ENCODE assay signal across 7 mouse cellular contexts in the genomic region with DNA sequence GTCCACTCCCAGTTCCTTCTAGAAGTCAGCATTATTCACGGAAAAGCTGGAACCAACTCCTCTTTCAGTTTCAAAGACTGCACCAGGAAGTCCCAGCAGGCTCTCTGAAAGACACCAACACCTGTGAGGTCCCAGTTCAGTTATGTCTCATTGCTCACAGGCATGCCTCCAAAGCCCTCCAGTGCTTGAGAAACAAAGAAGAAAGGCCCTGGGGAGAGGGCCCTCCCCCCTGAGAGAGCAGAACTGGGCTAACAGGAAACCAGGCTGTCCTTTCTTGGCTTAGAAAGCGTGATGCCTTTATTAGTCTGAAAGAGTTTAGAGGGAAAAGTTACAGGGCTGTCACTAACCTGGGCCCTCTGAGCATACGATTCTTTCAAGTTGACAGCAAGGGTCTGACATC. TPM values are rescaled to one million over a fixed set of nuclear protein-coding genes. Genes with fewer than 3 reads are reported as not detected.
DNase-seq lines count a peak whose midpoint lies in the region; ATAC-seq and TF ChIP-seq lines count a peak whose summit lies in the region.

No protein-coding gene starts in this region.

- WGBS in liver, embryonic 16.5 days (ENCODE audit: insufficient replicate concordance): 57% methylated on average over 3 of the region's 3 CpGs
- WGBS in thymus, adult 2 months: 0% methylated on average over 3 of the region's 3 CpGs

- TF ChIP-seq CTCF in thymus, adult 2 months (IDR thresholded peaks at IDR 0.05; ENCODE audit: borderline replicate concordance, control insufficient read depth, extremely low read depth, insufficient read depth, low read length, poor library complexity): no peak

- intact Hi-C loops in heart, postnatal 10 days (cut with DNase I): no loop called here

- no peaks in the 10 kb centered on the region for H3K36me3 ChIP-seq in liver, embryonic 16.5 days (ENCODE audit: control insufficient read depth, insufficient read depth)
- H3K36me3 ChIP-seq in thymus, adult 2 months (ENCODE audit: control insufficient read depth, insufficient read depth, low read length): no peaks in the 10 kb centered on the region

- TF ChIP-seq POLR2A in thymus, adult 2 months (IDR thresholded peaks at IDR 0.05; ENCODE audit: control insufficient read depth, extremely low read depth, insufficient read depth, low read length, poor library complexity): no peak

- peak; percentile 9 for DNase-seq in ovary, adult 18-20 months (ENCODE audit: low spot score)
- no peak for DNase-seq in ovary, postnatal 10 days (ENCODE audit: low spot score)
- peak; percentile 38 to 42 for DNase-seq in heart, postnatal 10 days
- DNase-seq in thymus, adult 2 months: peak; percentile 79
- DNase-seq in layer of hippocampus, adult 9-11 months: no peak
- DNase-seq in right cerebral cortex, postnatal 36 days (ENCODE audit: low spot score in 2 of 2): no peak

- peak overlapping the region; percentile 1; the same call in 1 of the 2 replicates for H3K27ac ChIP-seq in liver, embryonic 16.5 days (ENCODE audit: low read length)
- peak overlapping the region; percentile 97 for H3K27ac ChIP-seq in thymus, adult 2 months (ENCODE audit: control insufficient read depth, insufficient read depth, low read length)

- H3K27me3 ChIP-seq in liver, embryonic 16.5 days (ENCODE audit: control insufficient read depth, insufficient read depth, low read depth, low read length): no peaks in the 10 kb centered on the region
- H3K27me3 ChIP-seq in thymus, adult 2 months (ENCODE audit: control insufficient read depth, insufficient read depth, low read length): no peaks in the 10 kb centered on the region

- H3K9me3 ChIP-seq in liver, embryonic 16.5 days (replicated peaks; ENCODE audit: control insufficient read depth, low read length): no peaks in the 10 kb centered on the region

- H3K4me1 ChIP-seq in liver, embryonic 16.5 days (ENCODE audit: control insufficient read depth, low read depth, low read length): peaks cover 20% of the 10 kb centered on the region
- H3K4me1 ChIP-seq in thymus, adult 2 months (replicated peaks; ENCODE audit: control insufficient read depth, insufficient read depth, low read length): peaks cover 34% of the 10 kb centered on the region

- H3K9ac ChIP-seq in liver, embryonic 16.5 days (ENCODE audit: low read depth, low read length): peak overlapping the region; percentile 8; the same call in 1 of the 2 replicates

- no peak overlapping the region for H3K4me3 ChIP-seq in liver, embryonic 16.5 days (ENCODE audit: low read depth, low read length)
- no peak overlapping the region for H3K4me3 ChIP-seq in thymus, adult 2 months (ENCODE audit: control insufficient read depth, insufficient read depth, low read length)

- H3K4me2 ChIP-seq in liver, embryonic 16.5 days (ENCODE audit: low read depth, low read length): no peak overlapping the region

- no peak for ATAC-seq in liver, embryonic 16.5 days (ENCODE audit: low read depth)

RNA-seq across cellular contexts. Expression of gene Rnf145, which starts 22.5 kb away (rescaled TPM):
- total RNA-seq in heart, postnatal 10 days (2021): 10 to 100 TPM; 25.2 to 26.1 TPM
- 46.0 and 49.5 TPM in 2 replicates for polyA plus RNA-seq in liver, embryonic 16.5 days (2015; fragmentation: Nextera tagmentation; extraction: Ambion mirVana)
- polyA plus RNA-seq in thymus, adult 2 months (2012; rRNA removed): 361 and 669 TPM in 2 replicates

RNA-seq across cellular contexts. Expression of gene Ublcp1, which starts 25.9 kb away (rescaled TPM):
- 10 to 100 TPM; 36.6 to 40.9 TPM for total RNA-seq in heart, postnatal 10 days (2021)
- polyA plus RNA-seq in liver, embryonic 16.5 days (2015; fragmentation: Nextera tagmentation; extraction: Ambion mirVana): 41.6 and 44.0 TPM in 2 replicates
- 10.1 and 10.7 TPM in 2 replicates for polyA plus RNA-seq in thymus, adult 2 months (2012; rRNA removed)

Comparison
In these comparisons a context has a peak if more than half of its experiments do, and no peak if none do; other contexts are left out.
1. DNase-seq: peak in ovary, adult 18-20 months (single experiment), heart, postnatal 10 days (2 of 2) and thymus, adult 2 months (single experiment); none in ovary, postnatal 10 days (single experiment), layer of hippocampus, adult 9-11 months (single experiment) and right cerebral cortex, postnatal 36 days (0 of 2).